Mouse (Mus musculus) forebrain, embryonic 11.5 days (tissue): Measurements from ENCODE around the gene Dnajc21. TPM values are rescaled to one million over a fixed set of nuclear protein-coding genes. Genes with fewer than 3 reads are reported as not detected.
A peak's percentile ranks its signal among the peaks of the same experiment; 100 is the strongest.
"Not testable (repeated sequence)": the region's sequence is repeated elsewhere in the genome, so short reads cannot be mapped to it uniquely, and the experiment has no call there.

Source experiments
- ATAC-seq: fragments of 200-750 bp; cut with Nextera tagmentation; replicated peaks from 2 replicates; pipeline ENCODE4 v1.8.0; 2017; ENCODE audit warnings: moderate TSS enrichment; ENCODE audit not compliant: low FRiP score
- DNase-seq: peaks from one replicate; pipeline ENCODE4 v3.0.0-alpha.2; 2017; ENCODE audit warnings: low spot score
- H3K27ac ChIP-seq: fragments of 300-500 bp; sonication (generic); 2 replicates; pipeline ENCODE4 v1.5.1; 2014; ENCODE audit warnings: low read depth, low read length
- H3K27me3 ChIP-seq: fragments of 300-500 bp; sonication (generic); 2 replicates; pipeline ENCODE4 v1.6.1; 2014; ENCODE audit warnings: mild to moderate bottlenecking, low read length, mixed read lengths; ENCODE audit not compliant: control insufficient read depth, insufficient read depth
- H3K36me3 ChIP-seq: fragments of 300-500 bp; sonication (generic); 2 replicates; pipeline ENCODE4 v1.6.1; 2014; ENCODE audit warnings: mild to moderate bottlenecking, low read length, moderate library complexity, mixed read lengths; ENCODE audit not compliant: control insufficient read depth, insufficient read depth
- H3K4me1 ChIP-seq: fragments of 300-500 bp; sonication (generic); replicated peaks from 2 replicates; pipeline ENCODE4 v1.6.1; 2014; ENCODE audit warnings: low read length, mixed read lengths; ENCODE audit not compliant: control insufficient read depth, insufficient read depth
- H3K4me2 ChIP-seq: fragments of 300-500 bp; sonication (generic); 2 replicates; pipeline ENCODE4 v1.6.1; 2014; ENCODE audit warnings: low read depth, mild to moderate bottlenecking, low read length, moderate library complexity, mixed read lengths; ENCODE audit not compliant: severe bottlenecking
- H3K4me3 ChIP-seq: fragments of 300-500 bp; sonication (generic); 2 replicates; pipeline ENCODE4 v1.5.1; 2014; ENCODE audit warnings: low read depth, low read length
- H3K9ac ChIP-seq: fragments of 300-500 bp; sonication (generic); 2 replicates; pipeline ENCODE4 v1.6.1; 2014; ENCODE audit warnings: low read length
- H3K9me3 ChIP-seq: fragments of 300-500 bp; sonication (generic); 2 replicates; pipeline ENCODE4 v1.6.1; 2016; ENCODE audit warnings: low read length, mixed read lengths; ENCODE audit not compliant: control insufficient read depth
- WGBS: fragments of 180-500 bp; shearing (Covaris S2); extraction: QIAGEN DNeasy Blood & Tissue Kit; methylation state at CpG from one replicate; pipeline ENCODE4 v1.1.7; 2014; 5-methylcytosine and 5-hydroxymethylcytosine counted together
- polyA plus RNA-seq: library from polyadenylated mRNA; unstranded; fragments of >200 nt; fragmentation: Nextera tagmentation; extraction: Ambion mirVana; gene quantifications from 2 replicates; pipeline ENCODE4 v1.2.1, GENCODE M21; 2014

The Dnajc21 gene
- polyA plus RNA-seq = 17.3 and 18.3 TPM in 2 replicates

GRCm38 (mm10) chr15:10470151-10470831 lies at the start of gene Dnajc21:
Dnajc21 (minus strand) TSS chr15:10470516.
- WGBS = 0% methylated on average over 46 of the region's 87 CpGs
- peaks cover 1% of the 10 kb centered on the region; the same call in 1 of the 2 replicates for H3K36me3 ChIP-seq
- no peaks in the 10 kb centered on the region for H3K9me3 ChIP-seq
- peak within 1 kb of the TSS; percentile 80 for H3K9ac ChIP-seq
- peak; percentile 94 for ATAC-seq
- H3K4me2 ChIP-seq = peak within 1 kb of the TSS; percentile 81
- peak; percentile 93 for DNase-seq
- H3K27ac ChIP-seq = peak within 1 kb of the TSS; percentile 62
- peak within 1 kb of the TSS; percentile 81 for H3K4me3 ChIP-seq
- H3K4me1 ChIP-seq = no peaks in the 10 kb centered on the region
- no peaks in the 10 kb centered on the region for H3K27me3 ChIP-seq

DNA sequence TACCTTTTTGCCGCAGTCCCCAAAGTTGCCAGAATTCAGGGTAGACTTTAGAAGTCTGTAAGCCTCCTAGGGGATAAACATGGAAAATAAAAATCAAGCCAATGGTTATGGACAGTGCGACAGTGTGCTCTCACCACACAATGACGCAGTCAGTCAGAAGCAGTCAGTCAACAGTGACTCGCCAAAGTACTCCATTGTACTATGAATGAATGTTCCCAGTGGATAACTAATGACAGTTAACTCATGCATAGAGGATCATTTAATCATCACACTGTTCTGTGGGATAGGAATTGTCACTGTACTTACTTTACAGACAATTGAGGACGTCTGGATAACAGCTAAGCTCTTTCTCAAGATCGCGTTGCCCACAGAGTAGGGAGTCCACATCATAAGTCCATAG lies 44.9 kb upstream of the Dnajc21 start:
- no peak overlapping the region for H3K9ac ChIP-seq
- H3K27ac ChIP-seq = no peak overlapping the region
- no peak overlapping the region for H3K4me3 ChIP-seq
- no peaks in the 10 kb centered on the region for H3K27me3 ChIP-seq
- DNase-seq (no peak), ATAC-seq (no peak)
- no peaks in the 10 kb centered on the region for H3K9me3 ChIP-seq
- no peak overlapping the region for H3K4me2 ChIP-seq
- no peaks in the 10 kb centered on the region for H3K4me1 ChIP-seq
- no peaks in the 10 kb centered on the region for H3K36me3 ChIP-seq
- WGBS = 85% methylated on average over 7 of the region's 7 CpGs

DNA sequence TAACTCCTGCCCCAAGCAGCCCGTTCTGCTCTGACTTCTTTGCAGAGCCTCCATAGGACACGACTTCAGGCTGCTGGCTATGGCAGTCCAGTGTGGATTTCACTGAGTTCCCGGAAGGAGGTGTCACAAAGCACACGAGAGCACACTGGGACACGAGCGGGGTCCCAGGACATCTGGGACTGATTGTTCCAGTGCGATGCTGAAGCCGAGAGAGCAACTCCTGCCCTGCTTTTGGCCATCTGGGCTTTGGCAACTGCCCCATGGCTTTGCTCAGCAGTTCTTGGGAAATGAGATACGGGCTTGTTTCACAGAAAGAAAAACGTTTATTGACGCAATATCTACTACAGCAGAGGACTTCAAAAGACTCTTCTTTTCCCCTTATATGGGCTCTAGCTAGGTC lies 35.8 kb upstream of the Dnajc21 start:
- Histone ChIP-seq H3K9ac (no peak overlapping the region), H3K9me3 (no peaks in the 10 kb centered on the region), H3K4me2 (no peak overlapping the region), H3K4me1 (no peaks in the 10 kb centered on the region), H3K4me3 (no peak overlapping the region), H3K36me3 (no peaks in the 10 kb centered on the region), H3K27ac (no peak overlapping the region), H3K27me3 (no peaks in the 10 kb centered on the region)
- DNase-seq (no peak), ATAC-seq (no peak)
- WGBS = 78% methylated on average over 11 of the region's 11 CpGs

DNA sequence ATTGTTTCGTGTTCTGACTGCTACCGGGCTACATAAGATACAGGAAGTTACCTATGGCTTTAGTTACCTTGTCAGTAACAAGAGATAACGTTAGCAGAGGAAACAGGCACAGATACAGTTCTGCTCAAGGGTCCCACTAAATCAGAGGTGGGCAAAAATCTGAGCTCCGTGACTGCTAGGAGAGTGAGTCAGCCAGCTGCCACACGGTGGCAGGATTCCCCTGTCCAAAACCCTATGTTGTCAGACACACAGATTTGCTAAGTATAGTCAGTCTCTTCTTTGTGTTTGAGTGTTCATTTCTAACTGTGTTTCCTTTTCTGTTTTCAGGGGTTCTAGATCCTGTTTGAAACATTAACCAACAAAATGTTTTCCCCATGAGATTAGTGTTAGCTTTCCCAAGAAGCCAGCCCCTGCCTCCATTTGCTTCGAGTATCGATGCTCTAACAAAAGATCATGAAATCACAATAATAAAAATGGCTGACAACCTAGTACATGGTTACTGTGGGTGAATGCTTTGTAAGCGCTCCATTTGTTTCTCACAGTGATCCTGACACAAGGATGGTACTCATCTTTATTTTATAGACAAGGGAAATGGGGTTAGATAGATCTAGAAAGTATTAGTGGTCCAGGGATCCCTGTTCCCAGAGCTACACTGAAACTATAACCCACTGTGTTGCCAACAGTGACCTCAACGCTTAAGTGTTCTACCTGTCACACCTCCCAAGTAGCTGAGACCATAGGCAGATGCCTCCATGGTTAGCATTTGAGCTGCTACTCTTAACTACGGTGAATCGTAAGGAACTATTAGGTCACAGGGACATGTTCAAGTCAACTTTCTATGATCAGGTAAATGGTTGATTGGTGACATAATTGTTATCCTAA lies 30.8 kb upstream of the Dnajc21 start:
- ATAC-seq (peak; percentile 78), DNase-seq (peak; percentile 77)
- H3K4me3 ChIP-seq = no peak overlapping the region
- peaks cover 3% of the 10 kb centered on the region for H3K36me3 ChIP-seq
- no peak overlapping the region for H3K4me2 ChIP-seq
- H3K27me3 ChIP-seq = no peaks in the 10 kb centered on the region
- no peaks in the 10 kb centered on the region for H3K4me1 ChIP-seq
- 61% methylated on average over 11 of the region's 11 CpGs for WGBS
- H3K27ac ChIP-seq = no peak overlapping the region
- H3K9me3 ChIP-seq = no peaks in the 10 kb centered on the region
- H3K9ac ChIP-seq = no peak overlapping the region

DNA sequence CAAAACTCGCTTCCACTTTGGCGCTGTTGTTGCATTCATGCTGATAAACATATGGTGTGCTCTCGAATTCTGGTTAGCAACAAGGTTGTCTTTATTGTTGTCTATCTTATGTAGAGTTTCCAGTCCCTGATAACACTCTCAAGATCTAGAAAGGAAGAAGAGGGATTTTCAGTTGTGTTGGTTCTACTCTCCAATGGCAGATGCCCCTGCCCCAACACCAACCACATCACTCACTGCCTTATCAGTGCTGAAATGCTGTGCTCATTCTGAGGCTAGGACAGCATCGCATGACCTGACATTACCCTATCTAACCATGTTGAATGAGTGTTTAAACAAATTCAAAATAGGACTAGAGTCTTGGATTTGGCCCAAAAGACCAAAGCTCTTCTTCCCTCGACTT lies 29.7 kb upstream of the Dnajc21 start:
- 84% methylated on average over 5 of the region's 5 CpGs for WGBS
- no peak overlapping the region for H3K4me3 ChIP-seq
- H3K27me3 ChIP-seq = no peaks in the 10 kb centered on the region
- no peaks in the 10 kb centered on the region for H3K9me3 ChIP-seq
- no peak overlapping the region for H3K9ac ChIP-seq
- H3K27ac ChIP-seq = no peak overlapping the region
- DNase-seq (no peak), ATAC-seq (no peak)
- peaks cover 3% of the 10 kb centered on the region for H3K36me3 ChIP-seq
- no peak overlapping the region for H3K4me2 ChIP-seq
- H3K4me1 ChIP-seq = no peaks in the 10 kb centered on the region

GRCm38 (mm10) chr15:10499593-10499992 lies 29.3 kb upstream of the Dnajc21 start:
- no peaks in the 10 kb centered on the region for H3K9me3 ChIP-seq
- H3K27me3 ChIP-seq = no peaks in the 10 kb centered on the region
- no peak overlapping the region for H3K9ac ChIP-seq
- H3K4me3 ChIP-seq = no peak overlapping the region
- no peaks in the 10 kb centered on the region for H3K4me1 ChIP-seq
- H3K36me3 ChIP-seq = peaks cover 3% of the 10 kb centered on the region
- H3K4me2 ChIP-seq = no peak overlapping the region
- H3K27ac ChIP-seq = no peak overlapping the region
- DNase-seq (no peak), ATAC-seq (no peak)
- 79% methylated on average over 5 of the region's 5 CpGs for WGBS

GRCm38 (mm10) chr15:10496696-10497095 lies 26.4 kb upstream of the Dnajc21 start:
- H3K9ac ChIP-seq, H3K36me3 ChIP-seq, H3K27me3 ChIP-seq, DNase-seq, ATAC-seq, H3K9me3 ChIP-seq, H3K4me1 ChIP-seq, H3K27ac ChIP-seq, H3K4me3 ChIP-seq, H3K4me2 ChIP-seq: not testable (repeated sequence)
- 95% methylated on average over 1 of the region's 1 CpGs for WGBS

DNA sequence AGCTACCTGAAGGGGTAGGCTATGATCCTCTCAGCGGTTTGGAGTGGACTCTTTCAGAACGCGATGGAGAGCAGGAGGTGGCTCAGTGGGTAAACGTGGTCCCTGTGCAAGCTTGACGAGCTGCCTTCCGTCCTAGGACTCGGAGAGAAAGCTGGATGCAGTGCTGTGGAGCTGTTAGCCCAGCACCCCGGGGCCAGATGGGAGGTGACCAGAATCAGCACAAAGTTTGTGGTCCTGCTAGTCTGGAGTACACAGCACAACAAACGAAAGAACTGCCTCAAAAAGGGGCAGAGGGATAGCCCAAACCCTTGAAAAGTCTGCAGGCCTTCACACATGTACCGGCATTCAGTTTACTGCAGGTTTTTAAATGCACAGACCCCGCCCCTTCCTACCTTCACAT lies 25.6 kb upstream of the Dnajc21 start:
- Histone ChIP-seq H3K36me3 (peaks cover 6% of the 10 kb centered on the region), H3K27me3 (no peaks in the 10 kb centered on the region), H3K9me3 (no peaks in the 10 kb centered on the region), H3K27ac (no peak overlapping the region), H3K4me1 (no peaks in the 10 kb centered on the region), H3K4me2 (no peak overlapping the region), H3K9ac (no peak overlapping the region), H3K4me3 (no peak overlapping the region)
- DNase-seq = no peak
- no peak for ATAC-seq
- 93% methylated on average over 11 of the region's 11 CpGs for WGBS
